Mouse (Mus musculus) urinary bladder, adult 18-20 months (tissue): Measurements from ENCODE around the gene Ifitm1.
"Not testable (repeated sequence)": the region's sequence is repeated elsewhere in the genome, so short reads cannot be mapped to it uniquely, and the experiment has no call there.

Source experiments
- DNase-seq, 2 experiments: peaks; one replicate each; pipeline ENCODE4 v3.0.0; 2022; ENCODE audit warnings: low spot score in 2 of 2, mixed read lengths in 2 of 2

Gene Ifitm1

DNA sequence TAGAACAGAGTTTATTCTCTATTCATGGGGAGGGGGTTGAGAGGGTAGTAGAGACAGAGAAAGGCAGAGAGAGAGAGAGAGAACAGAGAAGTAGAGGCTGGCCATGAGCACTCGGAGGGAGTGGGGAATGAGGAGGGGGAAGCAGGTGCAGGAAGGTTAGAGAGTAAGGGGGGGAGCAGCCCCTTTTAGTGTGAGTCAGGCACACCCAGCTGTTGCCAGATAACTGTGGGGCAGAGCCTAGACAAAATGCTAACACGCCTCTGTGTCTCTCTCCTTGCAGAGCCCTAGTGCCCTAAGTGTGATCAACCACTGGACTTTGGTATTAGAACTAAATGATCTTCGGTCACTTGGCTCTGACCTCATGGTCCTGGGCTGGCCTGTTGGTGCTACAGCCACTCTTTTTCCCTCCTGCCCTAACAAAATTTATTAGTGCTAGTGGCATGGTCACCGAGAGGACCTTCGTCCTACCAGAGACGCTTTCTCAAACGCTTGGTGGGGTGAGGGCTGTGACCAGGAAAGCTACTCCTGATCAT lies 44.3 kb downstream of the Ifitm1 start:
- no peak for DNase-seq

DNA sequence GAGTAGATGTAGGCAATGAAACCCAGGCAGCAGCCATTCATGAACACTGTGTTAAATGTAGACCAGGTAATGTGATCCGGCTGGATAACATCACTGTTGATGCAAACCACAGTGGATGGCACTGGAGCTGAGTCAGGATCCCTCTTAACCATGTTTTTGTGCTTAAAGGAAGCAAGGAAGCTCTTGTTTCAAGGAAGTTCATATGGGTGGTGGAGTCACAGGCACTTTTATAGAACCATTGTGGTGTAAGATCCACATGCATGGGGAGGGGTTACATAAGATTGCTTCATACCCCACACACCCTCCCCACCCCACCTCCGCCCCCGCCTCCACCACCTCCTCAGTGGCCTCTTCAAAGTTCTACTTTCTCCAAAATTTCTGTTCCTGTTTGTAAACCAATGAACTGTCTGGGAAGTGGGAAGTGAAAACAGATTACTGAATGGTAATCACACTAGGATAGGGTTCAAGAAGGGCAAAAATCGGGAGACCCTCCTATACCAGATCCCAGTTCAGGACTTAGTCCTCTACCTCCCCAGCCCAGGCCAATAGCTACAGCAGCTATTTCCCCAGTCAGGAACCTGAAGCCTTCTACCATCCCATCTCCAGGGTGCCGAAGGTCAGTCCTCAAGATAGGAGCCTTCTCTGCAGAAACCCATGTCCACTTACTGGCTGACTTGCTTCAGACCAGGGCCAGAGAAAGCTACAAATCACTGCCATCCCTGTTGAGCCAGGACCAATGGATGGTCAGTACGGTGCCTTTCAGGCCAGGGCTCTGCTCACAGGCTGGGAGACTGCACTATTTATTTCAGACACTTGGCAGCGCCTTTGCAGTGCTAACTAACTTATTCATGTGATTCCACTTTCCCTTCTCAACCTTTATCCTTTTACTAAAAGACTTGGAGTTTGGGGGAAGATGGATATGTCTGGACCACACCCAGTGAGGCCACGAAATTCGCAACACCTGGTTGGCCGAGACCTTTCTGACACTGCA lies 50.0 kb downstream of the Ifitm1 start:
- DNase-seq = no peak

DNA sequence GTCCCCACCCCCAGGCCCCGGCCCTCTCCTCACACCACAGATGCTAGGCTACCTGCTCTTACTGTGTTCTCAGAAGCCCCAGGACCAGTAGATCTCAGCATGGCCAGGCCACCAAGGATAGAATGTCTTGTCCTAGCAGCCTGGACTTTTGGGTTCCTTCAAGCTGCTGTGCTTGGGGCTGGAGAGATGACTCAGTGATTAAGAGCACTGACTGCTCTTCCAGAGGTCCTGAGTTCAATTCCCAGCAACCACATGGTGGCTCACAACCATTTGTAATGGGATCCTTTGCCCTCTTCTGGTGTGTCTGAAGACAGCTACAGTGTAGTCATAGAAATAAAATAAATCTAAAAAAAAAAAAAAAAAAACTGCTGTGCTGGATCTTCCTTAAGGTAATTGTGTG lies 50.8 kb downstream of the Ifitm1 start, which contains the start of gene Ifitm6:
Ifitm6 (minus strand) TSS at position 101 of the 400 bp plus-strand sequence.
- DNase-seq = not testable (repeated sequence)

DNA sequence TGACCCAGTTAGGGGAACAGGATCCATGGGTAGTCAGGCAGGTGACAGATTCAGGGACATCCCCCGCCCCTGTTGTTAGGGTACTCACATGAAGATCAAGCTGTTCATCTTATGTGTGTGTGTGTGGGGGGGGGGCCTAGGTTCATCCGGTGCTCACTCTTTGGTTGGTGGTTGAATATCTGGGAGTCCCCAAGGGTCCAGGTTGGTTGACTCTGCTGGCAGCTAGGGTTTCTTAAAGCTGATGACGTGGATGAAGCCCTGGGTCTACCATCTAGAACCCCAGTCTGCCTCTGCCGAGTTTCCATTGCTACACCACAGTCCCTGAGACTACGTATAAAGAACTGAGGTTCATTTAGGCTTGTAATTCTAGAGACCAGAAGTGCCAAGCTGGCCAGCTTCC lies 52.0 kb downstream of the Ifitm1 start:
- DNase-seq = no peak
